Mouse (Mus musculus): ENCODE results near the gene Dgcr8. TPM values are rescaled to one million over a fixed set of nuclear protein-coding genes. Genes with fewer than 3 reads are reported as not detected.

Gene Dgcr8
- polyA plus RNA-seq, 1 experiment = 11.9 TPM

DNA sequence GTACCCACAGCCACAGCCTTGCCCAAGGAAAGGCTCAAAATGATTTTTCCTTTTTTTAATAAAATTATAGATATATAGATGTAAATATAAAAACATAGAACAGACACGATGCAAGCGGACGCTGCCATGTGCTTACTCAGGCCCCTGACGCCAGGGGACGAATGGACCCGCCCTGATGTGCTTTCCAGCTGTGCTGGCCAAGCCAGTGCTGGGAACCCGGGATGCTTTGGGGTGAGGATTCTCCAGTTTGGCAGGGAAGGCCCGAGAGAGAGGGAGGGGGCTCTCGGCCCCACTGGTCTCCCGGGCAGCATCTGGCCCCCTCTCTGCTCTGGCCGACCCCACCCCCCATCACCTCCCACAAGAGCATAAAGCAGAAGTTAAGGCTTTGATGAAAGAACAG, 66.9 kb downstream of the Dgcr8 start:
- Histone ChIP-seq H3K27ac (ENCODE audit: insufficient read depth, low read depth, low read length) (no peak overlapping the region), H3K36me3 (ENCODE audit: control insufficient read depth, insufficient read depth, low read length) (no peaks in the 10 kb centered on the region), H3K4me1 (ENCODE audit: control insufficient read depth, insufficient read depth, low read length) (no peaks in the 10 kb centered on the region), H3K27me3 (replicated peaks; ENCODE audit: control insufficient read depth, insufficient read depth, low read length) (no peaks in the 10 kb centered on the region), H3K4me3 (ENCODE audit: insufficient read depth, low read depth, low read length) (no peak overlapping the region)
- 88% methylated on average over 11 of the region's 11 CpGs for WGBS
- DNase-seq = no peak
- TF ChIP-seq POLR2A (IDR thresholded peaks at IDR 0.05; ENCODE audit: low read depth, low read length) (no peak), CTCF (conservative IDR thresholded peaks at IDR 0.05; ENCODE audit: insufficient read depth, insufficient read length, low read depth, low read length) (no peak)

DNA sequence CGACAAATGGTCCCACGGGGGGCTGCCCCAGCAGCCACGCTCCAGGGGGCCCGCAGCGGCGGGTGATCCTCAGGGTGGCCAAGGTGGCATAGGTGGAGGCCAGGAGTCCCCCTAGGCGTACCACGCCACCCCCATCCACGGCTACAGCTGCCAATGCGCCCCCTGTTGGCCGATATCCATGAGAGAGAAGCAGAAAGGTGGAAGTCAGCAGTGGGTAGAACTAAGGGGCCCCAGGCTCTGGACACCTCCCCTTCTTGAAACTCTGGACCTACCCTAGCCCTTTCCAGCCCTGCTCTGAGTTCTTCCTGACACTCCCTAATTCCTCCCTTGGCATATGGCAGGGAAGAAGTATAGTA, 67.5 kb downstream of the Dgcr8 start:
- no peaks in the 10 kb centered on the region for H3K36me3 ChIP-seq (ENCODE audit: control insufficient read depth, insufficient read depth, low read length)
- no peaks in the 10 kb centered on the region for H3K27me3 ChIP-seq (replicated peaks; ENCODE audit: control insufficient read depth, insufficient read depth, low read length)
- H3K4me3 ChIP-seq (ENCODE audit: insufficient read depth, low read depth, low read length) = no peak overlapping the region
- H3K4me1 ChIP-seq (ENCODE audit: control insufficient read depth, insufficient read depth, low read length) = no peaks in the 10 kb centered on the region
- no peak for DNase-seq
- no peak for TF ChIP-seq POLR2A (IDR thresholded peaks at IDR 0.05; ENCODE audit: low read depth, low read length)
- H3K27ac ChIP-seq (ENCODE audit: insufficient read depth, low read depth, low read length) = no peak overlapping the region
- 82% methylated on average over 11 of the region's 11 CpGs for WGBS

- Histone ChIP-seq H3K4me1 (ENCODE audit: control insufficient read depth, insufficient read depth, low read length) (no peaks in the 10 kb centered on the region), H3K27me3 (replicated peaks; ENCODE audit: control insufficient read depth, insufficient read depth, low read length) (no peaks in the 10 kb centered on the region), H3K4me3 (ENCODE audit: insufficient read depth, low read depth, low read length) (no peak overlapping the region), H3K36me3 (ENCODE audit: control insufficient read depth, insufficient read depth, low read length) (no peaks in the 10 kb centered on the region), H3K27ac (ENCODE audit: insufficient read depth, low read depth, low read length) (no peak overlapping the region)
- DNase-seq = no peak
- WGBS = 92% methylated on average over 6 of the region's 6 CpGs
- no peak for TF ChIP-seq POLR2A (IDR thresholded peaks at IDR 0.05; ENCODE audit: low read depth, low read length)
- TF ChIP-seq CTCF (conservative IDR thresholded peaks at IDR 0.05; ENCODE audit: insufficient read depth, insufficient read length, low read depth, low read length) = no peak
These were observed 68.0 kb downstream of the Dgcr8 start for GRCm38 (mm10) chr16:18220856-18221542.

DNA sequence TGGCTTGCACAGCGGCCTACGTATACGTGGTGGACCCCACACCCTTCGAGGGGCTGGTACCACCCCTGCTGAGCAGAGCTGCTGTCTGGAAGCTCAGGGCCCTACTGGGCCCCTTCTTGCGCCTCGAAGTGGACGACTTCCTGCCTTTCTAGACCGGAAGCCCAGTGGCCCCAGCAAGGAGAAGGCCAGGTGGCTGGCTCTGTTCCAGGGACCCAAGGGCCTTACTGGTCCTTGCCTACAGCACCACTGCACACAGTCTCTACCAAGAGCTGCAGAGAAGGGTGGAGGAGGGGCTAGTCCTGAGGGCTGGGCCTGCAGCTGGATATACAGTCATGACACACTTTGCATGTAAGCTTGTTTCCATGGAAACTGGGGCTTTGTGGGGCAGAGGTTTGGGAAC, 69.0 kb downstream of the Dgcr8 start:
- H3K27me3 ChIP-seq (replicated peaks; ENCODE audit: control insufficient read depth, insufficient read depth, low read length) = no peaks in the 10 kb centered on the region
- TF ChIP-seq CTCF (conservative IDR thresholded peaks at IDR 0.05; ENCODE audit: insufficient read depth, insufficient read length, low read depth, low read length) = no peak
- TF ChIP-seq POLR2A (IDR thresholded peaks at IDR 0.05; ENCODE audit: low read depth, low read length) = no peak
- no peaks in the 10 kb centered on the region for H3K36me3 ChIP-seq (ENCODE audit: control insufficient read depth, insufficient read depth, low read length)
- no peaks in the 10 kb centered on the region for H3K4me1 ChIP-seq (ENCODE audit: control insufficient read depth, insufficient read depth, low read length)
- 54% methylated on average over 8 of the region's 8 CpGs for WGBS
- DNase-seq = peak; percentile 24
- H3K4me3 ChIP-seq (ENCODE audit: insufficient read depth, low read depth, low read length) = no peak overlapping the region
- H3K27ac ChIP-seq (ENCODE audit: insufficient read depth, low read depth, low read length) = no peak overlapping the region

DNA sequence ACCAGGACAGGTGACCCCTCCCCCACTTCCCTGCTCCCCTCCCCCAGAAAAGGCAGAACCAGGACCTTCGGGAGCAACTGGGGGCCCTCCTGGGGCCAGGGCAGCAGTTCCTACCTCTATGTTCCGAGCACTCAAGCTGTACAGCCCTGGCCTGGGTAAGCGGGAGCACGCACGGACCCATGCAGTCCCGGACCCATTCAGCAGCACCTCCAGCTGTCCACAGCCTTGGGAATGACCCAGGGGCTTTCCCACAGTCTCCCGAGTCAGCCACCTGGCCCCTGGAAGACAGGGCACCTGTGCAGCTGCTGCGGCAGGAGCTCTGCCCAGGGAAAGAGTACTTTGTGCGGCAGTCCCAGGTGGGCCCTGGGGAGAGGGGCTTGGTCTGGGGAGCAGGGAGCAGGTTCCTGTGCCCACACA, 70.5 kb downstream of the Dgcr8 start:
- no peaks in the 10 kb centered on the region for H3K4me1 ChIP-seq (ENCODE audit: control insufficient read depth, insufficient read depth, low read length)
- DNase-seq = no peak
- no peak overlapping the region for H3K4me3 ChIP-seq (ENCODE audit: insufficient read depth, low read depth, low read length)
- 80% methylated on average over 9 of the region's 9 CpGs for whole genome bisulfite sequencing
- no peaks in the 10 kb centered on the region for H3K36me3 ChIP-seq (ENCODE audit: control insufficient read depth, insufficient read depth, low read length)
- TF ChIP-seq POLR2A (IDR thresholded peaks at IDR 0.05; ENCODE audit: low read depth, low read length) = no peak
- no peak for TF ChIP-seq CTCF (conservative IDR thresholded peaks at IDR 0.05; ENCODE audit: insufficient read depth, insufficient read length, low read depth, low read length)
- no peak overlapping the region for H3K27ac ChIP-seq (ENCODE audit: insufficient read depth, low read depth, low read length)
- no peaks in the 10 kb centered on the region for H3K27me3 ChIP-seq (replicated peaks; ENCODE audit: control insufficient read depth, insufficient read depth, low read length)

- Histone ChIP-seq H3K27me3 (replicated peaks; ENCODE audit: control insufficient read depth, insufficient read depth, low read length) (no peaks in the 10 kb centered on the region), H3K4me3 (ENCODE audit: insufficient read depth, low read depth, low read length) (no peak within 1 kb of the TSS), H3K4me1 (ENCODE audit: control insufficient read depth, insufficient read depth, low read length) (no peaks in the 10 kb centered on the region), H3K27ac (ENCODE audit: insufficient read depth, low read depth, low read length) (no peak within 1 kb of the TSS), H3K36me3 (ENCODE audit: control insufficient read depth, insufficient read depth, low read length) (no peaks in the 10 kb centered on the region)
- WGBS = 89% methylated on average over 4 of the region's 4 CpGs
- DNase-seq = no peak
- TF ChIP-seq CTCF (conservative IDR thresholded peaks at IDR 0.05; ENCODE audit: insufficient read depth, insufficient read length, low read depth, low read length) (no peak), POLR2A (IDR thresholded peaks at IDR 0.05; ENCODE audit: low read depth, low read length) (no peak)
These were observed 71.5 kb downstream of the Dgcr8 start, which contains the start of gene Ccdc188 for GRCm38 (mm10) chr16:18217579-18217978. Gene Ccdc188, plus strand, starts transcription at chr16:18217879.

GRCm38 (mm10) chr16:18214858-18215257, 74.2 kb downstream of the Dgcr8 start:
- Histone ChIP-seq H3K27ac (ENCODE audit: insufficient read depth, low read depth, low read length) (no peak overlapping the region), H3K27me3 (replicated peaks; ENCODE audit: control insufficient read depth, insufficient read depth, low read length) (no peaks in the 10 kb centered on the region), H3K4me3 (ENCODE audit: insufficient read depth, low read depth, low read length) (no peak overlapping the region), H3K36me3 (ENCODE audit: control insufficient read depth, insufficient read depth, low read length) (no peaks in the 10 kb centered on the region), H3K4me1 (ENCODE audit: control insufficient read depth, insufficient read depth, low read length) (no peaks in the 10 kb centered on the region)
- DNase-seq = no peak
- TF ChIP-seq CTCF (conservative IDR thresholded peaks at IDR 0.05; ENCODE audit: insufficient read depth, insufficient read length, low read depth, low read length) (no peak), POLR2A (IDR thresholded peaks at IDR 0.05; ENCODE audit: low read depth, low read length) (no peak)
- WGBS = 82% methylated on average over 7 of the region's 7 CpGs

Data from kidney, adult 2 months (tissue).